Mouse (Mus musculus): ENCODE data around the gene Rcor3.

- peak; percentile 46 for TF ChIP-seq CTCF (IDR thresholded peaks at IDR 0.05; ENCODE audit: low read depth)
- no peak for TF ChIP-seq EP300 (IDR thresholded peaks at IDR 0.05; ENCODE audit: low read depth)
These were observed 74.5 kb downstream of the Rcor3 start for GRCm38 (mm10) chr1:192063209-192063946.

All from liver, postnatal 0 days (tissue).